Mouse (Mus musculus) testis, postnatal 14 days (tissue): ENCODE measurements around the gene Tspan5.

ENCODE experiments used
- DNase-seq: peaks from one replicate; pipeline ENCODE4 v3.0.0; 2021; ENCODE audit warnings: low spot score

Gene Tspan5

DNA sequence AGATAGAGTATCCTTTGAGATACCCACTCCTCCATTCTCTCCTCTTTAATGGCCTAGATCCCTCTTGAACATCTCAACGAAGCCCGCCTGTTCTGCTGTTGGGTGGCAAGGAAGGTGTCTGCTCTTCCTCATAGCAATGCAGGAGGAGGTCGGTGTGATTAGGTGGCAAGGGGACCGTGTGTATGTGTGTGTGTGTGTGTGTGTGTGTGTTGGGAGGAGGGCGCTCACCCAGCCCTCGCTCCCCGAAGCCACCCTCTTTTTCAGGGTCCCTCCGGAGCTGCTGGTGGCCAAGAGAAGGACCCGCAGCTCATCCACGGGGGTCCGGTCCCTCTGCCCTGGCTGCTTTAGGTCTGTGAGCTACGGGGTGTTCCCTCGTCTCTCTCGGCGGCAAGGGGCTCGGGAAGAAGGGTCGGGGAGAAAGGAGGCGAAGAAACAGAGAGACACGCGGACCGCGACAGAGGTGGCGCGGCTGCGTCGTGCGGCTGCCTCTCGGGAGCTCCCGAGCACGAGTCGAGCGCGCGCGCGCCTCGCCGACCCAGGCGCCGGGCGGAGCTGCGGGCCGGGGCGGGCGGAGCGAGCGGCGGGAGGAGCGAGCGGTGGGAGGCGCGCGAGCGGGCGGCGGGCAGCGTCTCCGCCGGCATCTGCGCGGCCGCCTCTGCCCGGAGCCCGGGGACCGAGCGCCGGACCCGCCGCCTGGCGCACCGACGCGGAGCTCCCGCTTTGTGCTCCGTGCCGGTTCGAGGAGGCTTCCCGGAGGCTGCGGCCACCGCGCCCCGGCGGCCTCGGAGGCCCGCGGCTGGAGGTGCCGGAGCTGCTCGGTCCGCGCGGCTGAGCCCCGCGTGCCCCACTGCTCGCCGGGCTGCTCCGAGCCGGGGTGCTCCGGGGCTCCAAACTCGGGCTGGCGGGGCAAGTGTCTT is at the start of gene Tspan5:
Gene Tspan5 (plus strand): TSS at position 547 of the 917 bp plus-strand sequence.
- peak; percentile 59 for DNase-seq

GRCm38 (mm10) chr3:138692302-138692701 is 49.7 kb upstream of the Tspan5 start:
- no peak for DNase-seq

GRCm38 (mm10) chr3:138703399-138703798 is 38.6 kb upstream of the Tspan5 start:
- DNase-seq: no peak

DNA sequence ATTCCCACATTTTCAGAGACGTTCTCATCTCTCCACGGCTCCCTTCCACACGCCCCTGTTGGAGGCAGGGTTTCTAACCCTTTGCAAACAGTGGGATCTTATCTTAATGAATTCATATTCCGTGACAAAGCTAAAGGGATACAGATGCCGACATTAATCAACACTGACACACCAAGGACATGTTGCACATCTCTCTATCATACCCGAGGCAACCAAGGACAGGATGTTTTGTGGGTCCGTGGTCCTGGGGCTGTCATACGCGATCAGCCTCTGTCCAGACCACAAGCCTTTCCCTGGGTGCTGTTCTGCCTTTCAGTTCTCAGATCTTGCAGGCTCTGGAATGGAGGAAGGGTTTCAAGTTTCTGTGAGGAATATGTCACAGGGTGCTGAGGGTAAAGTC is 37.5 kb upstream of the Tspan5 start:
- DNase-seq: no peak

GRCm38 (mm10) chr3:138705875-138706274 is 36.1 kb upstream of the Tspan5 start:
- no peak for DNase-seq

DNA sequence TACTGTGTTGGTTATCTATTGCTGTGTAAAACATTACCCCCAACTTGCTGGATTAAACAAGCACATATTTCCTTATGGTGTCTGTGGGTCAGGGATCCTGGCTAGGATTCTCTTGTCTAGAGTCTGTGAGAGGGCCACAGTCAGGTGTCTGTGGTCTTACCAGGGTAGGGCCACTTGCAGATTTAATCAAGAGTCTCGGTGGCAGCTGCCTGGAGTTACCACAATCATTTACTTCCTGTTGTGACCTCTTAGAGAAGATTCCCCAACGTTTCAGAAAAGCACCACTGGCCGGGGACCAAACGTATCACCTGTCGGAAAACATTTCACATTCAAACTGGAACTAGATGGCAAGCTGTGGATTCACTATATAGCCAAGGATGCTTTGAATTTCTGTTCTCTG is 32.8 kb upstream of the Tspan5 start:
- no peak for DNase-seq

- DNase-seq: no peak
These were observed 30.0 kb upstream of the Tspan5 start for GRCm38 (mm10) chr3:138711971-138712370.

- DNase-seq: no peak
These were observed 29.4 kb upstream of the Tspan5 start for GRCm38 (mm10) chr3:138712452-138713140.

- no peak for DNase-seq
These were observed 28.9 kb upstream of the Tspan5 start for GRCm38 (mm10) chr3:138713141-138713540.

DNA sequence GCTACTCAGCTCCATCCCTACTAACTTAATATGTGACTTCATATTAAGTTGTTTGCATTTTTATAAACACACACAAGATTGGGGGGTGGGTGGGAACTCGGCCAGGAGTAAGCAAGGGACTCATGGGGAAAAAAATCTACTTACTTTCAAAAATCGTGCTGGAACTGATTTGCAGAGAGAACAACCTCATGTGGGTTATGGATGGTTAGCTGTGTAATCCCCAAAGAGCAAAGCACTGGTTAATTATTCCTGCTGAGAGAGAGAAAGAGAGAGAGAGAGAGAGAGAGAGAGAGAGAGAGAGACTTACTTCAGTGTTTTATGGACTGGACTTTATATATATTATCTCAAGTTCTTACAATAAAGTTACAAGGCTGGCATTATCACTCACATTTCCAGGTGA is 27.2 kb upstream of the Tspan5 start:
- no peak for DNase-seq

GRCm38 (mm10) chr3:138715212-138715611 is 26.8 kb upstream of the Tspan5 start:
- no peak for DNase-seq

DNA sequence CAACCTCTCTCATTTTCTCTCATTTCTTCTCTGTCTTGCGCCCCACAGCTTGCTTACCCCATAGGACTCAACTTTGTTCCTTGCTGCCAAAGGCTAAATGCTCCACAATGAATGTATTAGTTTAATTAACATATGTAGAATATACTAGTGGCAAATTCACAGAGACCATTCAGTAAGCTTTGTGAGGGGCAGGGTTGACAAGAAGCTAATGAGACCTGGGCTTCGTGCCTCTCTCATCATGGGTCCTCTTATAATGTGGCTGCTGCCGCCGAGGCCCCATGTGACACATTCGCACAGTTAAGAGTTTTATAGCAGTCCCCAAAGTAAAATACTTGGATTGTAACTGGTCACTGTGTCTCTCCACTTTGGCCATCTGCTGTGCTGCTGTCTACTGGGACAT is 25.0 kb upstream of the Tspan5 start:
- DNase-seq: no peak

DNA sequence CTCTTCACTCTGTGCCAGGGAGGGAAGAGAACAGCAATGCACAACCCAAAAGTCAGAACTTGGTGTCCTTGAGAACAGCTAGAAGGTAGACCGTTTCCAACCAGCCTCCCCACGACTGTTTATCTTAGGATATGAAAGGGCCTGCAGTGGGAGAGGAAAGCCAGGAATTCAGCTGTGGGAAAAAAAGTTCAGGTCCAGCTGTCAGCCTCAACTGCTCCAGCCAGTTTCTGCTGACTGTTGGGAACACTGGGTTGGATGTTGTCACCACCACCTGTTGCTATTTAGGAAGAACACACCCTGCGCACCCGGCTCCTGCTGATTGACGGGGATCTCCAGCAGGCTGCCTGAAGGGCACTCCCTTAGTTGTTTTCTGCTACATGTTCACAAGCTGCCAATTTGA is 19.8 kb upstream of the Tspan5 start:
- DNase-seq: peak; percentile 57

DNA sequence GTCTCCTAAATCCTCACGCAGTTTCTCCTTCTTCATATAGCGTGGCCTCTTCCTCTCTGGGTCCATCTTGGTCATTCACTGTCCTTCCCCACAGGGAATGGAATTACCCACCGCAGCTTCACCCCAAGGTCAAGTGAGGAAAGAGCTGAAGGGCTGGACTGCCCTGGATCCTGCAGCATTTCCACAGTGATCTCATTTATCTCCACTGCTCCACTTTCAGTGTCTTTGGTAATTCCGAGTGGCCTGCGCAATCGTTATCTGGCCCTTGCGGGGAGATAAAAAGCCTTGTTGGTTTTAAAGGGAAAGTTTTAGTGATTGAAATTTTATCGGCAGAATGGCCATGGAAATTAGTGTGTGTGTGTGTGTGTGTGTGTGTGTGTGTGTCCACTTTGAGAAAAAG is 14.4 kb upstream of the Tspan5 start:
- no peak for DNase-seq

DNA sequence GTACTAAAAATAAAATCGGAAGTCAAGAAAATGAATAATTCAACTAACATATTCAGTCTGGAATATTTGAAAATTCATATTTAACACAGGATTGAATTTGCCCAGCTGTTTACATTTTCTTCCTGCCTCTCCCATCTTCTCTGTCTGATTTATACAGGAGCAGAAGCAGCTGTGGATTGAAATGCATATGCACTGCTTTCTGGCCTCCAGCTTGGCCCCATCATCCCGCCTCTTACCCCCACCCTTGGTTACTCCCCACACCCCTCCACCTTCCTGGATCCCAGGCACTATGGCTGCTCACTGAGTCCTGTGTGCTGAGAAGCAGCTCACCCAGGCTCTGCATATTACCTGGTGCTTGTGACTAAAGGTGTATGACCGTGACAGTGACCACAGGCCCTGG is 13.2 kb upstream of the Tspan5 start:
- DNase-seq: no peak

- no peak for DNase-seq
These were observed 11.2 kb upstream of the Tspan5 start for GRCm38 (mm10) chr3:138730812-138731211.

DNA sequence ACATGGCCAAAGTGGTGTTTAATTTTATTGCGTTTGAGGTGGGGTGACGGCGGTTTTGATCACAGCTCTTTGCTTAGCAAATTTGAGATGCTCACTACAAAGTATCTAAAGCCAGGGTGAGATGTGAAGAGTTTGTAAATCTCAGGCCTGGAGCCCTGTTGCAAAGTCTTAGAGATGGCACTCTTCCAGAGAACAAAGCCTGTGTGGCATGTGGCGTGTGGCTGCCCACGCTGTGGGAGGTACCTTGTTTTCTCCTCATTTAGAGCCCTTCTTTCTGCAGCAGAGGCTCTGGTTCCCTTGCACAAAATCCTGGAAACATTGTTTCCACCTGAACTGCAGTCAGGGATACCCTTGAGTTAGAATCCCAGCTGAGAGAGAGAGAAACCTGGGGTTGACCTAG is 6.2 kb upstream of the Tspan5 start:
- peak; percentile 86 for DNase-seq

DNA sequence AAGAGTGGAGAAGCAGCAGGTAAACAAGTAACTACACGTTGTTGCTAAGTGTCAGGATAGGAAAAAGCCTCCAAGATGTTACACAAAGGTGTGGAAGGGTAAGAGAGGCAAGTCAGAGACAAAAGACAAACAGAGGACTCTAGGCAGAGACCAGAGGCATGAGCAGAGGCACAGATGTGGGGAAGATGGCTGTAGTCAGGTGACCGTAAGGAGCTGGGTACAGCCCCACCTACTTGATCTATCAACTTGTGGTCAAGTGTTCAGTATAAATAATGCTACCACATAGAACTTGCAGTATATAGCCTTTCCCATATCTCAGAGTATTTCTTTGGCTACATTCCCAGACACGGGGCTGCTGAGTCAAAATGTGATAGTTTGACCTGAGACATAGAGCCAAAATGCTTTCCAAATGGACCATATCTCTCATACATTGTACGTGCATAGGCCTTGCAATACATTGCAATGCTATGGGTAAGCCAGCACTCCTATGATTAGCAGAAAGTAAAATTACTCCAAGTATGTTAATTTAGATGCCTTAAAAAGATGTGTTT is 2.8 kb upstream of the Tspan5 start:
- no peak for DNase-seq

GRCm38 (mm10) chr3:138740291-138740690 is 1.7 kb upstream of the Tspan5 start:
- no peak for DNase-seq

- no peak for DNase-seq
These were observed 1.0 kb upstream of the Tspan5 start for GRCm38 (mm10) chr3:138740843-138741540.

GRCm38 (mm10) chr3:138742566-138742930 is 553 bp downstream of the Tspan5 start:
- no peak for DNase-seq

DNA sequence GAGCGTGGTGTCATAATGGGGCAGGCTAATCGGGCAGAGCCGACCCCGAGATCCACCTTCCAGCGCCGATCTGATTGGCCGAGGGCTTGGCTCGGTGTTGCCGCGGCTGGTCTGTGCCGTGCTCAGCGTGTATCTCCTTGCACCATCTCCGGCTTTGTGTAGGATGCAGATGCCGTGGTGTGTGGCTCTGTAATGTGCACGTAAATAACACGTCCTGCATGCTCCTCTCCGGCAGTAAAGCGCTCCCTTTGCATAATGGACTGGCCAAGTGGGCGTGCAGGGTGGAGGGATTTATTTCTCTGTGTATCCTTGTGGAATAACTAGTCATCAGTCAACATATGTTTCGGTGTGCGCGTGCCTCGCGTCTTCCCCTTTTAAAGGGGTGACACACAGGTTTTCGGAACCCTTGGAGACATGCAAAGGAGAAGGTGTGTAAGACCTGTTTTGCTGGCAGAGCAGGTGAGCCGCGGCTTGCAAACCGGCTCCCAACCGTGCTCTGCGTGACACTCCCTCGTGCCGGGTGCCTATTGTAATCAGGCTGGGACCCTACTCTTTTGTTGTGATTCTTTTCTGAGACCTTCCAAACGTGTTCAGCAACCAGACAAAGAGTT is 1.2 kb downstream of the Tspan5 start:
- DNase-seq: peak; percentile 67
